Mouse (Mus musculus) left cerebral cortex, adult 9 months (tissue): ENCODE data around the gene Bbs4.

ENCODE experiments used
- DNase-seq, 2 experiments: peaks; one replicate each; pipeline ENCODE4 v3.0.0; 2022; ENCODE audit warnings: low spot score in 2 of 2

The Bbs4 gene

DNA sequence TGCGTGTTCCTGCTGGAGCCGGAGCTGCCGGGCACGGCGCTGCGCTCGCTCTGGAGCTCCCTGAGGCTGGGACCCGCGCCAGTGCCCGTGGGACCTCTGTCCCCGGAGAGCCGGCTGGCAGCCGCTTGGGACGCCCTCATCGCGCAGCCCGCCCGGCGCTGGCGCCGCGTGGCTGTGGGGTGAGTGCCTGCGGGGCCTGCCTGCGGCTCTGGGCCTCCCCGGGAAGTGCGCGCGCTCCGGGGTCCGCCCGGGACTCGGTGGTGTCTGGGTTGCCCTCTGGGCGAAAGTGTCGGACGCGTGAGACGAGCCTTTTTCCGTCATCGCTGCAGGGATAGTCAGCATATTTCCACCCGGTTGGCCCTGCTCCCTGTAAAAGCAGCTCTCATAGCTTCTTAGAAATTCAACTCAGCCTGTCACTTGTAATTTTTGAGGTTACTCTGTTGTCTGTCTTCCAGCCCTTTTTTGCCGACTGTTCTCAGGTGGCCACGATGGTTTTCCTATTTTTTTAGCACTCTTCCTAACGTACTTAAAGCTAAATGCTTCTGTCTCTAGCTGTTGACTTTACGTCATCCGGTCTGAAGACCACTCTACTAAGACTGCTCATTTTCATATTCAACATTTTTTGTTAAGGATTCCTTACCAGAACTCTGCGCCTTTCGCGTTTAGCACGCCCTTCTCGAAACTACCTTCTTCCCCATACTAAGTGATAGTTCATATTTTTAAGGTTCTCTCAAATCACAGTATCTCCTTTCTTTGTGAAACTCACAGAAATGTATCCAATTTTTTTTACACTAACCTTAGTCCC lies 61.4 kb downstream of the Bbs4 start:
- no peak for DNase-seq

DNA sequence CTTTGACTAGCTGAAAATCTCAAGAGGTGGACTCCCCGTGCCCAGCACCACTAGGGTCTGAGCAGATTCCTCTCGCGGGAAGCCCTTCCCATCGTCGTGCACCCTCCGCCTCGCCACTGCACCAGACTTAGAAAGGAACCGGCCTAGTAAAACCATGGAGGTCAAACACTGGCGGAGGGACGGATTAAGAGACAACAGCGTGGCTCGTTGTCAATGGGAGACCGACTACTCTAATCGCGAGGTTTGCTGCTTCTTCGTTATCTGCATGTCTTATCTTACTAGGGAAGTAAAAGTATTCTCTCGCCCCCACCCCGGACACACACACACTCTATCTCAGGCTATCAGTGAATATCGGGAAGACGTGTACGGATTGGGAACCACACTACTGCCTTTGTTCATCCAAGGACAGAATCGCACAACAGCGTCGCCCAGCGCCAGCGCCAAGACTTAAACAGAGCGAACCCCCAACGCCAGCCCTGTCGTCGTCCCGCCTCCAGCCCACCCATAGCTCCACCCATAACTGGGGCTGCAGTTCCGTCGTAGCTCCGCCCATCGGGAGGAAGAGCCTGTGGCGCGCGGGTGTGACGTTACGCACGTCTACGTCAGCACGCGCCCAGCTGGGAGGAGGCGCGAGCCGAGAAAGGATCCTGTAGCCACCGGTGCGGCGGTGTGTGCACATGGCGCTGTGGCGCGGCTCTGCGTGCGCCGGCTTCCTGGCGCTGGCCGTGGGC lies 62.2 kb downstream of the Bbs4 start, which contains the start of gene Adpgk:
Adpgk (plus strand) TSS at position 602 of the 731 bp plus-strand sequence.
- peak; percentile 96 to 98 for DNase-seq

DNA sequence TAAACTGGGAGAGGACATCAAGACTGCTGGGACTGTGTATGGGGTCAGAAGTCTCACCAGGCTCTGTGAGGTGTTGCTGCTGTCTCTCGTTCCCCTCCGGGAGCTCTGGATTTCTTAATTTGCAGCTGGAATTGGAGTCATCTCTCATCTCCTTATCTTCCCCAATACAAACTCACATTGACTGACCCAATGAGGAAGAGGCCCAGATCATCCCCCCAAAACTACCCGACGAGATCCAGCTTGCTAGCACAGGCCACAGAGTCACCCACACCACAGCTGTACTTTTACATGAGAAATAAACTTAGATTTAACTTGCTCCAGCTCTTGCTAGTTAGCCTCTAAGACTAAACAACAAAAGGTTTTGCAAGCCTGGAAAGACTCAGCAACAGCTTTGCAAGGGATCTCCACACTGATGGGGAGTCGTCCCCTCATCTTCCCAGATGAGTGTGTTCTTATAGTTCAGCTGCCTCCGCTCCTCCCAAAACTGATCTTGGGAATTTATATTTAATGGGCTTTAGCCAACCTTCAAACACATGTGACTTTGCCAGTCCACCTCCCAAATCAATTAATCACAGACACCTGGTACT lies 63.7 kb downstream of the Bbs4 start:
- no peak for DNase-seq

DNA sequence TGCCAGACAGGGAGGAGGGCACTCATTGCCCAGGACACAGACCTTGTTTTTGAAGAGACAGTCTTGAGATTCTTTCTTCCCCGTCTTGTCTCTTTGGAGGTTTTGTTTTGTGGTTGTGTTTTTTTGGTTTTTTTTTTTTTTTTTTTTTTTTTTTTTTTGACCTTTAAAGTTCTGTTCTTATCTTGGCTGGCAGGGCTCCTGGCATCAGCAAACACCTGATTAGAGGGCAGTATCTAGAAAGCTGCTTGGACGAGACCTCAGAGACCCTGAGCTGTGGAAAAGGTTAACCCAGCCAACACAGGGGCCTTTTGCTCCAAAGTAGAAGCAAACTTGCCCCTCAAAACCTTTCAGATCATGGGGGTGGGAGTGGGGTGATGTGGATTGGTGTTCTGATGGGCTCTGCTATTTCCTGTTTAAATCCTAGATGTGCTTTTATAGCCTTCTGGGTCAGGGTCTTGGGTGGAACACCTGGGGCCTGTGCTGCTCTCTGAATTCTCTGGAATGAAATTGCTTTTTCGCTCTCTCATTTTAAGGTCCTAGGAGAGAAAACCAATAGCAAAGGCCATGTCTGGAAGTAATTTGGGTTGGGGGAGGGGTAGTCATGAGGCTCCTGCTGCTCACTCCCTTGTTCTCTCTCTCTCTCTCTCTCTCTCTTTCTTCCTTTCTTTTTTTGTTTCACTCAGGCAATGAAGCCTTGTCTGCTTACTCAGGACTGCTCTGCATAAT lies 64.5 kb downstream of the Bbs4 start:
- DNase-seq: no peak

DNA sequence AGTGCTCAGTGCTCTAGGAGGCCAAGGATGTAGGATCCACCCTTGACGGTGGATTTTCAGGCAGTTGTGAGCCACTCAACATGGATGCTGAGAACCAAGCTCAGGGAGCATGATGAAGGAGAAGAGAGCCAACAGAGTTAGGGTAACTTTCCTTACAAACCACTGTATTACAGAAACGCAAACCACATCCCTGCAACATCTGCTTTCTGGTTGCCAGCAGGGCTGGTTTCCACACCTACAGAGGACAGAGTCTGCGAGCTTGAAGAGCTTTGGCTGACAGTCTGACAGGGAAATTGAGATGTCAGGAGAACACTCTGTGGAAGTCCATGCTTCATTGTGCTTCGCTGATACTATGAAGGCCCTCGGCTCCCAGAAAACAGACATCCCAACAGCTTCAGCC lies 65.2 kb downstream of the Bbs4 start:
- DNase-seq: no peak

DNA sequence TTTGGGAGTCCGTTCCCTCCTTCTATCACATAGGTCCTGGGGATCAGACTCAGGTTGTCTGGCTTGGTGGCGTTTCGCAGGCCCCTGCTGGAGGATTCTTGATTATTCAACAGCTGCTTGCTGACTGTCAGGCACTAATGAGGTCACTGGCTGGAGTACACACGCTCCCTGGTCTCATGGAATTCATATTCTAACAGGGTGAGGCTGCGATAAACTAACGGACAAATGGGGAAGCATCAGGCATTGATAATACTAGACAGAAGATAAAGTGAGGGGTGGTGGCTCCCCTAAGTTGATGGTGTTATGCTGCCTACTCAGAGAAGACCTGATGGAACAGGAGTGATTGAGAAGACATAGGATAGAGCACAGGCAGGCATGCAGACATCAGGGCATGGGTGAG lies 67.7 kb downstream of the Bbs4 start:
- no peak for DNase-seq

DNA sequence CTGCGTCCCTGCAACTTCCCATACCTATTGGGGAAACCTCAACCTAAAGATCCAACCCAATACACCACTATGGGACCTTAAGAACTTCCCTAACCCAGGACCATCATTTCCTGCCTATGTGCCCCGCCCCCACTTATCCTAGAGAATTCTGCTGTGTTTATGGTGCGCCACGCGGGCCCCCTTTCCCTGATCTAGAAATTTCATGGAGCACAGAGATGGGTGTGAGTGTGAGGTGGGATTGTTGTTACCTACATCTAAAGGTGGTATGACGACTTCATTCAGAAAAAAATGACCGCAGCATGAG lies 70.7 kb downstream of the Bbs4 start:
- no peak for DNase-seq

DNA sequence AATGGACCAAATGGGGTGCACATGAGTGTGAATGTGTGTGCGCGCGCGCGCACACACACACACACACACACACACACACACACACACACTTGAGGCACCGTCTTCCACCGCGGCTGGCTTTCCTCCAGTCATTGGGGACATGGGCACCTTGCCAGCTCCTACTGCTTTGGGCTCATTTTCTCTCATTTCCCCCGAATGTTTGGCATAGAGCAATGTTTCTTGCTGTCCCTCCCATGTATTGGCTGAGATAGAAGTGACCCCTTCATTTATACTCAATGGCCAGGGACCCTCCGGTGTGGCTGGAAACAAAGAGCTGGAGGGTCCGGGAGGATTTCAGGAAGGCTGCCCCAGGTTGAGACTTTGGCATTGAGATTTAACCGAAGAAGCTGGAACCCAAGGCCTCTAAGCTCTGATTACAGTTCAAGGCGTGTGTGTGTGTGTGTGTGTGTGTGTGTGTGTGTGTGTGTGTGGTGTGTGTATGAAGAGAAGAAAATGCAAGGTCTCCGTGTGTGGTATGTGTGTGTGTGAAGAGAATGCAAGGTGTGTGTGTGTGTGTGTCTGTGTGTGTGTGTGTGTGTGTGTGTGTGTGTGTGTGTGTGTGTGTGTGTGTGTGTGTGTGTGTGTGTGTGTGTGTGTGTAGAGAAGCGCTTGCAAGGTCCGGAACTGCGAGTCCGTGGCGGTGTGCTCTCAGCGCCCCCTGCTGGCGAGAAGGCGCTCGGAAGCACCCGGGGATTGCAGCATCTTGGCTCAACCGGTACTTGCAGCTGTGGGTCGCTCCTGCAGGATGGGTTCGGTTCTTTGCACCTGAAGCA lies 71.2 kb downstream of the Bbs4 start:
- peak; percentile 42 to 76 for DNase-seq

DNA sequence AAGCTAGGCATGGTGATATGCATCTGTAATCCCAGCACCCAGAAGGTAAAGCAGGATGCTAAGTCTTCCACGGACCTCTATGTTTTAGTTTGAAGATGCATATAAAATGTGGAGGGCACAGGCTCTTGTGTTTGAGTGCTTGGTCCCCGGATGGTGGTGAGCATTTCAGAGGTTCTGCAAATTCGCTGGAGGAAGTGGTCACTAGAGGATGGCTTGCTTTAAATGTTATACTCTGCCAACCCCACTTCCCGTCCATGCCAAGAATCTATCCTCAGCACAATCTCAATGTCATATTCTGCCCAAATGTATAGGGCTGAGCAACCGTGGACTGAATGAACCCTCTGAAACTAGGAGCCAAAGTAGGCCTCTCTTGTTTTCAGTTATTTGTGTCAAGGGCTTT lies 72.4 kb downstream of the Bbs4 start:
- no peak for DNase-seq

DNA sequence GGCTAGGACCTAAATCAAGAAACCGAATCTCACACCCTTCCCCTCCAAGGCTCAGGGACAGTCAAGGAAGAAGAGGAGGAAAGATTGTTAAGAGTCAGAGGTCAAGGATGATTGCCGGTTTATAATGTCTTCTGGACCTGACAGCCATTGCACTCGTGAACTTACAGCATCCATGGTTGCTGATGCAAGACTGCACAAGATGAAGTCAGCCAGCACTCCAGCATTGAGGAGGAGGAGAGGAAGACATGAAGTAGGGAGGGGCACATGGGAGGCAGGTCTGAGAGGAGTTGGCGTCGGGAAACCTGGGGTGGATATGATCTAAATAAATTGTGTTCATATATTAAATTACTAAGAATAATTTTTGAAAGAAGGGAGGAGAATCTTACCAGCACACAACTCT lies 74.6 kb downstream of the Bbs4 start:
- no peak for DNase-seq

DNA sequence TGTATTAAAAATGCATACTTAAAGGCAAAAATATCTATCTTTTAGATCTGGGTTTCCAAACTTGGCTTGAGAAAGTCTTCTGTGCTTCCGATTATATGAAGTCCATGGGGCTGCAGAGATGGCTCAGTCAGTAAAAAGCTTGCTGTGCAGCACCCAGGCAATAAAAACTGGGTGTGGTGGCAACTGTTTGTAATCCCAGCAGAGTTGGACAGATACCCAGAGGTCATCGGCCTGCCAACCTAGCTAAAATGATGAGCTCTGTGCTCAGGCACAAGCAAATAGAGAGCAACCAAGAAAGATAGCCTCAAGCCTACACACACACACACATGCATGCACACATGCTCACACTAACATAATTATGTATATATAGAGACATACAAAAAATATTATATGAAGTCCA lies 75.1 kb downstream of the Bbs4 start:
- no peak for DNase-seq

DNA sequence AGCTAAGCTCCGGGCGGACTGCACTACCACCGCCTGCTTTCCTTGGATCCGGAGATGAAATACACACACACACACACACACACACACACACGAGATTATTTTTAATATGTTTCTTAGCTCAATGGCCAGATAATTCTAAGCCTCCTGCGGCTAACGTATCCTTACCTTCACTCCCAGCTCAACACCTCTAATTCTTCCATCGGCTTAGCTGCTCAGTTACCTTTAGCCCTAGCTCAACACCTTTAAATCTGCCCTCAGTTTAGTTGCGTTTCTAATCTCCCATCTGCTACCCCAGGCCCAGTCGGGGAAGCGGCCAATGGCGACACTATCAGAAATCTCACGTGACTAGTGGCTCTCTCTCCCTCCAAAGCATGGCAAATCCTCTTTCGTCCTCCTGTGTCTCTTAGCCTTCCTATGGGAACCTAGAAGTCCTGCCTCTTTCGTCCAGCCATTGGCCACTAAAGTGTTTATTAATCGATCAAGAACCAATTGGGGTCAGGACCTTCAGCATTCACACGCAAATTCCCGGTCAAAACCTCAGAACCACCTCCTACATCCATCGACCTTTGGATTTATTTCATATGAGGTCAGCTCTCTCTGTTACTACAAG lies 78.4 kb downstream of the Bbs4 start:
- DNase-seq: no peak

DNA sequence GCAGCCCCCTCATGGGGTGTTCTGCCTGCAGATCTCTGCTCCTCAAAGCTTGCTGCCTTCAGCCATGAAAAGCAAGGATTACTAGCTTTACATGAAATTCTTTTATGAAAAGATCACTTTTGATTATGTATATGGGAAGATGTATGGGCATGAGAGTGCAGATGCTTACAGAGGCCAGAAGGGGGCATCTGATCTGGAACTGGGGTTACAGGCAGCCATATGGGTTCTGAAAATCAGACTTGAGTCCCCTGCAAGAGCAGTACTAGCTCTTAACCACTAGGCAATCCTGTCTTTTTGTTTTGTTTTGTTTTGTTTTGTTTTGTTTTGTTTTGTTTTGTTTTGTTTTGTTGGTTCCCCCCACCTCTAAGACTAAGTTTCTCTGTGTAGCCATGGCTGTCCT lies 80.1 kb downstream of the Bbs4 start:
- DNase-seq: no peak
